Mouse (Mus musculus): ENCODE results near the gene Samd4b. TPM values are rescaled to one million over a fixed set of nuclear protein-coding genes. Genes with fewer than 3 reads are reported as not detected.

Gene Samd4b
- total and polyA plus RNA-seq, 3 experiments = 6.4 to 45.9 TPM; not detected in 1

DNA sequence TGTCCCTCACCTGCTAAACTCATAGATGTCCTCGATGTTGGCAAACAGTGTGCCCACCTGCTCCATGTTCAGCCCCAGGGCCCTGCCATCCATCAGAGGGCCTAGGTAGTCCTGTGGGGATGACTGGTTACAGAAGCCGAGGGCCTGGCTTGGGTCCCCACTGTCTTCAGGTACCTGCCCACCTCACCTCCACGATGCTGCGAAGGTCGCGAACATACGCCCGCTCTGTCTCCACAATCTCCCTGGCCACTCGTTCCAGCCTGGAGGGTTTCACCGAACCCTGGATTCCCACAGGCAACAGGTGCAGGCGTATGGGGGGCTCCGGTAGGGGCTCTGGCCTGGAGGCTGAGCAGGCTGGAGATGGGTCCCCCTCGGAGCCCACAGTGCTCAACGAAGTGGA is 227.9 kb downstream of the Samd4b start:
- Histone ChIP-seq H3K36me3 (ENCODE audit: control insufficient read depth in 1 of 2, insufficient read depth in 2 of 2, low read length in 2 of 2) (peaks cover 0 to 2% of the 10 kb centered on the region in 2 experiments; a peak in 1 of 4 replicates), H3K9ac (ENCODE audit: control insufficient read depth, low read depth, low read length, poor library complexity, severe bottlenecking) (no peak overlapping the region), H3K79me2 (ENCODE audit: control insufficient read depth, insufficient read depth, low read length, poor library complexity) (peaks cover 2% of the 10 kb centered on the region; the same call in 1 of the 2 replicates), H3K9me3 (replicated peaks; ENCODE audit: insufficient read depth, low read length) (no peaks in the 10 kb centered on the region), H3K4me1 (ENCODE audit: control insufficient read depth in 1 of 2, insufficient read depth in 2 of 2, low read length in 2 of 2) (peaks cover 0 to 7% of the 10 kb centered on the region in 2 experiments; a peak in 2 of 4 replicates), H3K27ac (ENCODE audit: control insufficient read depth, low read depth, low read length) (no peak overlapping the region), H3K27me3 (ENCODE audit: control insufficient read depth in 1 of 2, insufficient read depth in 2 of 2, low read length in 2 of 2) (no peaks in the 10 kb centered on the region), H3K4me3 (ENCODE audit: control insufficient read depth in 1 of 2, insufficient read depth in 1 of 2, low read depth in 2 of 2, low read length in 2 of 2) (no peak overlapping the region)
- TF ChIP-seq E2F4 (IDR thresholded peaks at IDR 0.05; ENCODE audit: borderline replicate concordance, low read depth, low read length) = no peak
- no peak for TF ChIP-seq ELF1 (IDR thresholded peaks at IDR 0.05; ENCODE audit: low read depth, low read length)
- no peak for TF ChIP-seq RAD21 (IDR thresholded peaks at IDR 0.05; ENCODE audit: low read depth, low read length)
- TF ChIP-seq KAT2A (conservative IDR thresholded peaks at IDR 0.05; ENCODE audit: low read depth, low read length) = no peak
- TF ChIP-seq SMC3 (IDR thresholded peaks at IDR 0.05; ENCODE audit: low read depth, low read length) = no peak
- TF ChIP-seq SIN3A (IDR thresholded peaks at IDR 0.05; ENCODE audit: low read length) = no peak
- no peak for TF ChIP-seq BHLHE40 (IDR thresholded peaks at IDR 0.05; ENCODE audit: borderline replicate concordance, low read depth, low read length)
- no peak for TF ChIP-seq ZC3H11A (IDR thresholded peaks at IDR 0.05; ENCODE audit: low read depth, low read length)
- TF ChIP-seq NELFE (IDR thresholded peaks at IDR 0.05; ENCODE audit: low read depth, low read length) = no peak
- TF ChIP-seq EP300 (IDR thresholded peaks at IDR 0.05; ENCODE audit: low read depth in 1 of 2, low read length in 2 of 2) = no peak
- no peak for TF ChIP-seq MAZ (IDR thresholded peaks at IDR 0.05; ENCODE audit: low read depth, low read length)
- no peak for DNase-seq (ENCODE audit: low read depth, low spot score)

DNA sequence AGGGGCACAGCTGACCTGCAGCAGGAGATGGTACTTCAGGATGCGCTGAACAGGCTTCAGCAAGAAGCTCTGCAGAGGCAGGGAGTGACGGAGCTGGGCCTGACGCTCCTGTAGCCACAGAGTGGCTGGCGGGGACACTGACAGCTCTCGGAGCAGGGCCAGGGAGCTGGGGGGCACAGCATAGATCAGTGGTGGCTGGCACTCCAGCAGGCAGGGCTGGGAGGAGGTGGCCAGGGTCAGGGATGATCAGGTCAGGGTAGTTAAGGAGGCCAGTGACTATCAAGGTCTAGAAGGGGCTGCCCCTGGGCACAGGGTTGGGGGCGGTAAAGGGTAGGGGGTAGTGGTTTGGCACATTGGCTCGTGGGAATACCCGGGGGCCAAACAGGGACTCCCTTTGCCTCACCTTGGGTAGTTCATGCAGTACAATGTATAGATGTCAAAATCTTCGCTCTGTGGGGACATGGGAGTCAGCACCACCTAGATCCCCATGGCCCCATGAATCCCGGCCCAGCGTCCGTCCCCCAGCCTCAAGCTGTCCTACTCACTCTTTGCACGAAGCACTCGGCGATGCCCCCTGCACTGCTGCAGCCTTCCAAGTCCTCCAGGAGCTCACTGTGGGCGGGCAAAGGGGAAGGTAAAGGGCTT is 229.5 kb downstream of the Samd4b start:
- no peaks in the 10 kb centered on the region for H3K27me3 ChIP-seq (ENCODE audit: control insufficient read depth in 1 of 2, insufficient read depth in 2 of 2, low read length in 2 of 2)
- no peaks in the 10 kb centered on the region for H3K9me3 ChIP-seq (replicated peaks; ENCODE audit: insufficient read depth, low read length)
- no peaks in the 10 kb centered on the region; a peak in 1 of 4 replicates for H3K4me1 ChIP-seq (ENCODE audit: control insufficient read depth in 1 of 2, insufficient read depth in 2 of 2, low read length in 2 of 2)
- TF ChIP-seq MAX (IDR thresholded peaks at IDR 0.05; ENCODE audit: low read length) (no peak), ZNF384 (IDR thresholded peaks at IDR 0.05; ENCODE audit: low read depth, low read length) (no peak), CHD2 (IDR thresholded peaks at IDR 0.05; ENCODE audit: low read length) (no peak), MAFK (IDR thresholded peaks at IDR 0.05; ENCODE audit: borderline replicate concordance, low read depth, low read length) (no peak), GABPA (IDR thresholded peaks at IDR 0.05; ENCODE audit: low read depth, low read length) (no peak), SMC3 (IDR thresholded peaks at IDR 0.05; ENCODE audit: low read depth, low read length) (no peak), MYC (IDR thresholded peaks at IDR 0.05; ENCODE audit: low read depth, low read length) (no peak), GATA1 (IDR thresholded peaks at IDR 0.05; ENCODE audit: low read depth, low read length) (no peak), HCFC1 (IDR thresholded peaks at IDR 0.05; ENCODE audit: low read depth, low read length) (no peak), ELF1 (IDR thresholded peaks at IDR 0.05; ENCODE audit: low read depth, low read length) (no peak), ZC3H11A (IDR thresholded peaks at IDR 0.05; ENCODE audit: low read depth, low read length) (no peak), MYB (IDR thresholded peaks at IDR 0.05; ENCODE audit: low read depth, low read length) (no peak), EP300 (IDR thresholded peaks at IDR 0.05; ENCODE audit: low read depth in 1 of 2, low read length in 2 of 2) (no peak), MXI1 (IDR thresholded peaks at IDR 0.05; ENCODE audit: low read depth, low read length) (no peak), MAZ (IDR thresholded peaks at IDR 0.05; ENCODE audit: low read depth, low read length) (no peak), UBTF (IDR thresholded peaks at IDR 0.05; ENCODE audit: borderline replicate concordance, insufficient read depth, low read depth, low read length) (no peak), RAD21 (IDR thresholded peaks at IDR 0.05; ENCODE audit: low read depth, low read length) (no peak), BHLHE40 (IDR thresholded peaks at IDR 0.05; ENCODE audit: borderline replicate concordance, low read depth, low read length) (no peak)
- H3K27ac ChIP-seq (ENCODE audit: control insufficient read depth, low read depth, low read length) = no peak overlapping the region
- H3K79me2 ChIP-seq (ENCODE audit: control insufficient read depth, insufficient read depth, low read length, poor library complexity) = peaks cover 2% of the 10 kb centered on the region; the same call in 1 of the 2 replicates
- H3K36me3 ChIP-seq (ENCODE audit: control insufficient read depth in 1 of 2, insufficient read depth in 2 of 2, low read length in 2 of 2) = no peaks in the 10 kb centered on the region
- no peak for DNase-seq (ENCODE audit: low read depth, low spot score)
- no peak overlapping the region for H3K4me3 ChIP-seq (ENCODE audit: control insufficient read depth in 1 of 2, insufficient read depth in 1 of 2, low read depth in 2 of 2, low read length in 2 of 2)
- no peak overlapping the region for H3K9ac ChIP-seq (ENCODE audit: control insufficient read depth, low read depth, low read length, poor library complexity, severe bottlenecking)

Measured in MEL (cell line).